Mouse (Mus musculus) kidney, embryonic 14.5 days (tissue): ENCODE measurements at regions not wholly inside any gene's neighbourhood (a gene's known extent, or its start where the extent isn't known, plus 50 kb on each side); places are given as distances from the start of the nearest gene placed in this dataset.

Experiments
- ATAC-seq: fragments of 200-750 bp; cut with Nextera tagmentation; 2 replicates; pipeline ENCODE4 v1.8.0; 2017; ENCODE audit warnings: moderate number of reproducible peaks, mild to moderate bottlenecking, moderate TSS enrichment, moderate library complexity; ENCODE audit not compliant: low FRiP score, low TSS enrichment
- H3K27ac ChIP-seq: fragments of 300-500 bp; sonication (generic); 2 replicates; pipeline ENCODE4 v1.5.1; 2014; ENCODE audit warnings: low read depth, mild to moderate bottlenecking, low read length, moderate library complexity, mixed read lengths
- H3K27me3 ChIP-seq: fragments of 300-500 bp; sonication (generic); 2 replicates; pipeline ENCODE4 v1.6.1; 2014; ENCODE audit warnings: mild to moderate bottlenecking, low read length; ENCODE audit not compliant: control insufficient read depth, insufficient read depth
- H3K36me3 ChIP-seq: fragments of 300-500 bp; sonication (generic); 2 replicates; pipeline ENCODE4 v1.6.1; 2014; ENCODE audit warnings: low read length, mixed read lengths; ENCODE audit not compliant: control insufficient read depth, insufficient read depth
- H3K4me1 ChIP-seq: fragments of 300-500 bp; sonication (generic); 2 replicates; pipeline ENCODE4 v1.6.1; 2014; ENCODE audit warnings: low read length, mixed read lengths; ENCODE audit not compliant: control insufficient read depth, insufficient read depth
- H3K4me2 ChIP-seq: fragments of 300-500 bp; sonication (generic); replicated peaks from 2 replicates; pipeline ENCODE4 v1.6.1; 2014; ENCODE audit warnings: low read depth, mild to moderate bottlenecking, low read length
- H3K4me3 ChIP-seq: fragments of 300-500 bp; sonication (generic); 2 replicates; pipeline ENCODE4 v1.5.1; 2014; ENCODE audit warnings: mild to moderate bottlenecking, low read length
- H3K9ac ChIP-seq: fragments of 300-500 bp; sonication (generic); 2 replicates; pipeline ENCODE4 v1.6.1; 2014; ENCODE audit warnings: low read depth, mild to moderate bottlenecking, low read length, moderate library complexity
- H3K9me3 ChIP-seq: fragments of 300-500 bp; sonication (generic); 2 replicates; pipeline ENCODE4 v1.6.1; 2016; ENCODE audit warnings: low read length; ENCODE audit not compliant: control insufficient read depth
- WGBS: fragments of 180-500 bp; shearing (Covaris S2); extraction: QIAGEN DNeasy Blood & Tissue Kit; methylation state at CpG from one replicate; pipeline ENCODE4 v1.1.7; 2014; 5-methylcytosine and 5-hydroxymethylcytosine counted together

GRCm38 (mm10) chr16:50001662-50002455, 201.5 kb downstream of the Cd47 start:
- H3K4me2 ChIP-seq, result no peak overlapping the region
- H3K4me1 ChIP-seq, result no peaks in the 10 kb centered on the region
- WGBS, result 56% methylated on average over 3 of the region's 3 CpGs
- H3K9me3 ChIP-seq, result no peaks in the 10 kb centered on the region
- H3K27ac ChIP-seq, result no peak overlapping the region
- H3K27me3 ChIP-seq, result no peaks in the 10 kb centered on the region
- H3K36me3 ChIP-seq, result no peaks in the 10 kb centered on the region
- H3K9ac ChIP-seq, result no peak overlapping the region
- H3K4me3 ChIP-seq, result no peak overlapping the region
- ATAC-seq, result no peak

- Histone ChIP-seq H3K27me3 (no peaks in the 10 kb centered on the region), H3K27ac (no peak overlapping the region), H3K36me3 (no peaks in the 10 kb centered on the region), H3K4me3 (no peak overlapping the region), H3K4me1 (no peaks in the 10 kb centered on the region), H3K9ac (no peak overlapping the region), H3K9me3 (no peaks in the 10 kb centered on the region), H3K4me2 (no peak overlapping the region)
- ATAC-seq, result no peak
- 91% methylated on average over 3 of the region's 3 CpGs for WGBS
Observed at GRCm38 (mm10) chr16:50002456-50002788, 202.1 kb downstream of the Cd47 start.

- Histone ChIP-seq H3K27me3 (no peaks in the 10 kb centered on the region), H3K9me3 (no peaks in the 10 kb centered on the region), H3K9ac (no peak overlapping the region), H3K36me3 (no peaks in the 10 kb centered on the region), H3K27ac (no peak overlapping the region), H3K4me2 (no peak overlapping the region), H3K4me1 (no peaks in the 10 kb centered on the region), H3K4me3 (no peak overlapping the region)
- 96% methylated on average over 3 of the region's 3 CpGs for WGBS
- no peak for ATAC-seq
Observed at GRCm38 (mm10) chr16:50009046-50009445, 208.7 kb downstream of the Cd47 start.

- no peak for ATAC-seq
- Histone ChIP-seq H3K4me1 (no peaks in the 10 kb centered on the region), H3K36me3 (no peaks in the 10 kb centered on the region), H3K9ac (no peak overlapping the region), H3K9me3 (no peaks in the 10 kb centered on the region), H3K27me3 (no peaks in the 10 kb centered on the region), H3K4me2 (no peak overlapping the region), H3K4me3 (no peak overlapping the region), H3K27ac (no peak overlapping the region)
- WGBS, result 43% methylated on average over 6 of the region's 6 CpGs
Observed at GRCm38 (mm10) chr16:50009542-50009941, 209.2 kb downstream of the Cd47 start.

GRCm38 (mm10) chr16:50010074-50010473, 209.7 kb downstream of the Cd47 start:
- Histone ChIP-seq H3K4me3 (no peak overlapping the region), H3K4me1 (no peaks in the 10 kb centered on the region), H3K9ac (no peak overlapping the region), H3K27ac (no peak overlapping the region), H3K4me2 (no peak overlapping the region), H3K9me3 (no peaks in the 10 kb centered on the region), H3K27me3 (no peaks in the 10 kb centered on the region), H3K36me3 (no peaks in the 10 kb centered on the region)
- 52% methylated on average over 5 of the region's 5 CpGs for WGBS
- ATAC-seq, result no peak

- no peak overlapping the region for H3K27ac ChIP-seq
- WGBS, result 39% methylated on average over 6 of the region's 6 CpGs
- no peaks in the 10 kb centered on the region for H3K27me3 ChIP-seq
- no peak overlapping the region for H3K9ac ChIP-seq
- H3K4me3 ChIP-seq, result no peak overlapping the region
- H3K4me1 ChIP-seq, result no peaks in the 10 kb centered on the region
- no peaks in the 10 kb centered on the region for H3K9me3 ChIP-seq
- H3K36me3 ChIP-seq, result no peaks in the 10 kb centered on the region
- no peak for ATAC-seq
- H3K4me2 ChIP-seq, result no peak overlapping the region
Observed at GRCm38 (mm10) chr16:50010532-50010971, 210.2 kb downstream of the Cd47 start.

GRCm38 (mm10) chr16:50023885-50024284, 223.6 kb downstream of the Cd47 start:
- Histone ChIP-seq H3K27me3 (no peaks in the 10 kb centered on the region), H3K4me2 (no peak overlapping the region), H3K4me1 (no peaks in the 10 kb centered on the region), H3K9ac (no peak overlapping the region), H3K9me3 (no peaks in the 10 kb centered on the region), H3K27ac (no peak overlapping the region), H3K36me3 (no peaks in the 10 kb centered on the region), H3K4me3 (no peak overlapping the region)
- 75% methylated on average over 1 of the region's 1 CpGs for WGBS
- no peak for ATAC-seq

- H3K9ac ChIP-seq, result no peak overlapping the region
- H3K4me2 ChIP-seq, result no peak overlapping the region
- no peaks in the 10 kb centered on the region for H3K27me3 ChIP-seq
- no peak overlapping the region for H3K27ac ChIP-seq
- H3K9me3 ChIP-seq, result no peaks in the 10 kb centered on the region
- H3K4me1 ChIP-seq, result no peaks in the 10 kb centered on the region
- no peak overlapping the region for H3K4me3 ChIP-seq
- ATAC-seq, result no peak
- no peaks in the 10 kb centered on the region for H3K36me3 ChIP-seq
- 16% methylated on average over 3 of the region's 3 CpGs for WGBS
Observed at GRCm38 (mm10) chr16:50026100-50026884, 226.0 kb downstream of the Cd47 start.

- Histone ChIP-seq H3K27me3 (no peaks in the 10 kb centered on the region), H3K36me3 (no peaks in the 10 kb centered on the region), H3K9me3 (no peaks in the 10 kb centered on the region), H3K9ac (no peak overlapping the region), H3K4me2 (no peak overlapping the region), H3K4me3 (no peak overlapping the region), H3K27ac (no peak overlapping the region), H3K4me1 (no peaks in the 10 kb centered on the region)
- no peak for ATAC-seq
- 59% methylated on average over 2 of the region's 2 CpGs for WGBS
Observed at GRCm38 (mm10) chr16:50027189-50027588, 226.9 kb downstream of the Cd47 start.
